Mouse (Mus musculus) lung, postnatal 0 days (tissue): Measurements from ENCODE around the gene Plcb1.

Experiments used
- CTCF ChIP-seq: IDR thresholded peaks from 2 replicates; pipeline ENCODE4 v1.5.1; 2016; ENCODE audit warnings: antibody characterized with exemption, mild to moderate bottlenecking
- EP300 ChIP-seq: IDR thresholded peaks from 2 replicates; pipeline ENCODE4 v1.6.1; 2016; ENCODE audit warnings: antibody characterized with exemption, mild to moderate bottlenecking, control low read depth

DNA sequence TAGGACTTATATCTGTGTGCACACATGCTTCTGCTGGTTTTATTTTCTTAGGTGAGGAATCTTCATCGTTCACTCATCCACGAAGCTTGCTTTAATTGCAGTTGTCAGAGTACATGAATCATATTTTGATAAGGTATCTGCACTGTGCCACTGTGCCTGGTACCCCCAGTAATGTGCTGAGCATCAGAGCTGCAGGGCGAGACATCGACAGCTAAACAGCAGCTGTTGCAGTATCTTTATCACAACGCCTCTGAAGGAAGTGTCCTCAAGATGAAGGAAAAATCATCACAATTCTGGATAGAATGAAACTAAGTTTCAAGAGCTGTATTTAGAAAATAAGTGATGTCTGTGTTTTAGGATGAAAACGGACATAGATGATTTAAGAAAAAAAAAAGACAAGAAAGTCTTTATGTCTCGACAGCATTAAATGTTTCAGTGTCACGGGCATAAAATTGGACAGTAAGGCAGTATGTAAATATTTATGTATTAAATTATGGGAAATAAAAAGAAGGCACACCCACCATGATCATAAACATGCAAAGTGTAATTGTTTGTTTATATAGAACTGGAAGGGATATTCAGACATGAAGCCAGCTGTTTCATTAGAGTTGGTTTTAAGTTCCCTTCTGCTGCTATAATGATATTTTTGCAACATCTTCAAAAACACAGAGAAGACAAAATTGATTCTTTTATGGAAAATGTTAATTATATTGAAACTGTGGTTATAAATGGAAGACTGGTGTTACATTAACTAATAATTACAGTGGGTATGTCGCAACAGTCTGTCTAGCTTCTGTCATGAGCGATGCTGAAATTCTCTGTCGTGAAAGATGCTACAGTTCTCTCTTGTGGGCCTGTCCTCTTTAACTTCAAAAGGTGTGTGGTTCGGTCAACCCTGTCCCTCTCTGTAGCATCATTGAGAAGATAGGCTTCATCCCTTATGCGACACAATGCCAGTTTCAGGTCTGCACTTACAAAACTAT lies 65.6 kb downstream of the Plcb1 start:
- TF ChIP-seq EP300 (no peak), CTCF (no peak)
